Comparison of ENCODE assay signal across 8 mouse cellular contexts in the genomic region with DNA sequence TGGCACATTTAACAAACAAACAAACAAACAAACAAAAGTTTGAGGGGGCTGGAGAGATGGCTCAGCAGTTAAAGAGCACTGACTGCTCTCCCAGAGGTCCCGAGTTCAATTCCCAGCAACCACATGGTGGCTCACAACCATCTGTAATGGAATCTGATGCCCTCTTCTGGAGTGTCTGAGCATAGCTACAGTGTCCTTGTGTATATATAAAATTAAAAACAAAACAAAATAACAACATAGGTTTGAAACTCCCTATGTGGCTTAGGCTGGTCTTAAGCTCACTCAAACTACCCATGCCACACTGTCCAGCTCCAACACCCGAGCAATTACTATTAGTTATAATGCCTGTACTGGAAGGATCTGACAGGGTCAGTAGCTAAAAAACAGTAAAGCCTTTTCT. TPM values are rescaled to one million over a fixed set of nuclear protein-coding genes. Genes with fewer than 3 reads are reported as not detected.
DNase-seq lines count a peak whose midpoint lies in the region; ATAC-seq and TF ChIP-seq lines count a peak whose summit lies in the region.

No protein-coding gene starts in this region.

- no peaks in the 10 kb centered on the region for H3K4me1 ChIP-seq in cerebellum, adult 2 months (ENCODE audit: control insufficient read depth, insufficient read depth, low read length)
- peaks cover 23% of the 10 kb centered on the region for H3K4me1 ChIP-seq in liver, embryonic 13.5 days (replicated peaks)

- H3K9me3 ChIP-seq in liver, embryonic 13.5 days (replicated peaks) = no peaks in the 10 kb centered on the region

- 74% methylated on average over 2 of the region's 2 CpGs for WGBS in cerebellum, adult 2 months
- 76% methylated on average over 2 of the region's 2 CpGs for WGBS in liver, embryonic 13.5 days (ENCODE audit: insufficient replicate concordance)

- peaks cover 49% of the 10 kb centered on the region for H3K36me3 ChIP-seq in liver, embryonic 13.5 days

- peak overlapping the region; percentile 92 for H3K9ac ChIP-seq in liver, embryonic 13.5 days

- no peak for ATAC-seq in liver, embryonic 13.5 days (ENCODE audit: low read depth)
- no peak for ATAC-seq in erythroid progenitor cell, adult 5-6 weeks (replicated peaks; ENCODE audit: low FRiP score, poor library complexity, severe bottlenecking)

- TF ChIP-seq POLR2A in cerebellum, adult 2 months (IDR thresholded peaks at IDR 0.05; ENCODE audit: borderline replicate concordance, insufficient read depth, low read length) = no peak

- no peak for DNase-seq in cerebellum, adult 2 months
- DNase-seq in cerebellum, adult 18-20 months = no peak
- peak; percentile 13 for DNase-seq in thymus, postnatal 14 days
- DNase-seq in thymus, postnatal 0 days (ENCODE audit: low spot score) = no peak
- no peak for DNase-seq in liver, embryonic 13.5 days
- DNase-seq in urinary bladder, adult 2 months (ENCODE audit: low spot score) = no peak
- DNase-seq in thymus, postnatal 25 days = no peak

- H3K27ac ChIP-seq in cerebellum, adult 2 months (ENCODE audit: insufficient read depth, low read length) = no peak overlapping the region
- H3K27ac ChIP-seq in liver, embryonic 13.5 days = peak overlapping the region; percentile 94

- no peaks in the 10 kb centered on the region for H3K27me3 ChIP-seq in cerebellum, adult 2 months (ENCODE audit: control insufficient read depth, insufficient read depth, low read length)
- H3K27me3 ChIP-seq in liver, embryonic 13.5 days = no peaks in the 10 kb centered on the region

- TF ChIP-seq CTCF in cerebellum, adult 2 months (IDR thresholded peaks at IDR 0.05; ENCODE audit: borderline replicate concordance, insufficient read depth, low read depth, low read length) = no peak

- H3K4me2 ChIP-seq in liver, embryonic 13.5 days = peak overlapping the region; percentile 96

- H3K4me3 ChIP-seq in cerebellum, adult 2 months (replicated peaks; ENCODE audit: insufficient read depth, low read depth, low read length) = peak overlapping the region; percentile 85
- H3K4me3 ChIP-seq in liver, embryonic 13.5 days (replicated peaks) = peak overlapping the region; percentile 92

RNA-seq across cellular contexts. Expression of gene Romo1, which starts 1.0 kb away (rescaled TPM):
- 245 and 250 TPM in 2 replicates for polyA plus RNA-seq in cerebellum, adult 2 months (2012; rRNA removed)
- polyA plus RNA-seq in thymus, postnatal 0 days (2015; fragmentation: Nextera tagmentation; extraction: Ambion mirVana) = 490 and 536 TPM in 2 replicates
- 254 and 270 TPM in 2 replicates for polyA plus RNA-seq in liver, embryonic 13.5 days (2015; fragmentation: Nextera tagmentation; extraction: Ambion mirVana)
- total RNA-seq in erythroid progenitor cell, adult 5-6 weeks (2015; ENCODE audit: low replicate concordance) = 26.8 and 43.6 TPM in 2 replicates
- total RNA-seq in erythroid progenitor cell, adult 5-6 weeks (2017; ENCODE audit: low replicate concordance) = 4.2 and 16.4 TPM in 2 replicates
- 210 and 265 TPM in 2 replicates for polyA plus RNA-seq in urinary bladder, adult 2 months (2012; rRNA removed)

RNA-seq across cellular contexts. Expression of gene Nfs1, which starts 1.2 kb away (rescaled TPM):
- polyA plus RNA-seq in cerebellum, adult 2 months (2012; rRNA removed) = 67.5 and 71.7 TPM in 2 replicates
- 51.4 and 51.5 TPM in 2 replicates for polyA plus RNA-seq in thymus, postnatal 0 days (2015; fragmentation: Nextera tagmentation; extraction: Ambion mirVana)
- polyA plus RNA-seq in liver, embryonic 13.5 days (2015; fragmentation: Nextera tagmentation; extraction: Ambion mirVana) = 65.0 and 70.9 TPM in 2 replicates
- total RNA-seq in erythroid progenitor cell, adult 5-6 weeks (2015; ENCODE audit: low replicate concordance) = 56.6 and 86.8 TPM in 2 replicates
- 20.4 and 21.9 TPM in 2 replicates for total RNA-seq in erythroid progenitor cell, adult 5-6 weeks (2017; ENCODE audit: low replicate concordance)
- 38.6 and 49.2 TPM in 2 replicates for polyA plus RNA-seq in urinary bladder, adult 2 months (2012; rRNA removed)

RNA-seq across cellular contexts. Expression of gene Gm28036, which starts 15.9 kb away (rescaled TPM):
- polyA plus RNA-seq in cerebellum, adult 2 months (2012; rRNA removed) = 4.0 and 5.7 TPM in 2 replicates
- polyA plus RNA-seq in thymus, postnatal 0 days (2015; fragmentation: Nextera tagmentation; extraction: Ambion mirVana) = 13.8 and 14.9 TPM in 2 replicates
- polyA plus RNA-seq in liver, embryonic 13.5 days (2015; fragmentation: Nextera tagmentation; extraction: Ambion mirVana) = 7.4 and 8.8 TPM in 2 replicates
- 2.5 TPM in 1 of 2 replicates, not detected in the other for total RNA-seq in erythroid progenitor cell, adult 5-6 weeks (2015; ENCODE audit: low replicate concordance)
- total RNA-seq in erythroid progenitor cell, adult 5-6 weeks (2017; ENCODE audit: low replicate concordance) = 11.3 and 23.7 TPM in 2 replicates
- 4.2 and 5.1 TPM in 2 replicates for polyA plus RNA-seq in urinary bladder, adult 2 months (2012; rRNA removed)

RNA-seq across cellular contexts. Expression of gene Rbm12, which starts 31.0 kb away (rescaled TPM):
- polyA plus RNA-seq in cerebellum, adult 2 months (2012; rRNA removed) = 9.2 and 12.6 TPM in 2 replicates
- 22.0 and 22.8 TPM in 2 replicates for polyA plus RNA-seq in thymus, postnatal 0 days (2015; fragmentation: Nextera tagmentation; extraction: Ambion mirVana)
- 10.0 and 14.5 TPM in 2 replicates for polyA plus RNA-seq in liver, embryonic 13.5 days (2015; fragmentation: Nextera tagmentation; extraction: Ambion mirVana)
- total RNA-seq in erythroid progenitor cell, adult 5-6 weeks (2015; ENCODE audit: low replicate concordance) = 39.4 and 47.6 TPM in 2 replicates
- 12.3 and 18.4 TPM in 2 replicates for total RNA-seq in erythroid progenitor cell, adult 5-6 weeks (2017; ENCODE audit: low replicate concordance)
- polyA plus RNA-seq in urinary bladder, adult 2 months (2012; rRNA removed) = 4.6 and 7.5 TPM in 2 replicates

RNA-seq across cellular contexts. Expression of gene Cpne1, which starts 31.1 kb away (rescaled TPM):
- 50.9 and 54.3 TPM in 2 replicates for polyA plus RNA-seq in cerebellum, adult 2 months (2012; rRNA removed)
- polyA plus RNA-seq in thymus, postnatal 0 days (2015; fragmentation: Nextera tagmentation; extraction: Ambion mirVana) = 65.0 and 76.9 TPM in 2 replicates
- 26.9 and 31.8 TPM in 2 replicates for polyA plus RNA-seq in liver, embryonic 13.5 days (2015; fragmentation: Nextera tagmentation; extraction: Ambion mirVana)
- 46.5 and 58.7 TPM in 2 replicates for total RNA-seq in erythroid progenitor cell, adult 5-6 weeks (2015; ENCODE audit: low replicate concordance)
- total RNA-seq in erythroid progenitor cell, adult 5-6 weeks (2017; ENCODE audit: low replicate concordance) = 14.9 and 26.0 TPM in 2 replicates
- polyA plus RNA-seq in urinary bladder, adult 2 months (2012; rRNA removed) = 46.2 and 60.5 TPM in 2 replicates
